Mouse (Mus musculus) G1E (cell line): ENCODE data around the gene Ppard. TPM values are rescaled to one million over a fixed set of nuclear protein-coding genes. Genes with fewer than 3 reads are reported as not detected.

Source experiments
- ATAC-seq: 2 replicates; pipeline ENCODE4 v1.8.0; 2016; ENCODE audit warnings: mild to moderate bottlenecking; ENCODE audit not compliant: insufficient number of reproducible peaks, poor library complexity, low FRiP score, severe bottlenecking; ENCODE audit errors: extremely low read depth
- DNase-seq: peaks from one replicate; pipeline ENCODE4 v3.0.0; 2012; ENCODE audit warnings: low spot score
- H3K27me3 ChIP-seq: 2 replicates; pipeline ENCODE4 v1.6.1; 2012; ENCODE audit warnings: mild to moderate bottlenecking, low read length, inconsistent platforms; ENCODE audit not compliant: insufficient read depth
- H3K36me3 ChIP-seq: replicated peaks from 2 replicates; pipeline ENCODE3; 2012; ENCODE audit warnings: mild to moderate bottlenecking, inconsistent platforms
- H3K4me1 ChIP-seq: 2 replicates; pipeline ENCODE4 v1.6.1; 2012; ENCODE audit warnings: low read depth, low read length, inconsistent platforms, mixed read lengths; ENCODE audit not compliant: insufficient read depth
- H3K4me3 ChIP-seq: 2 replicates; pipeline ENCODE4 v1.5.1; 2012; ENCODE audit warnings: low read depth, mild to moderate bottlenecking, inconsistent platforms, low read length, moderate library complexity, mixed read lengths
- H3K9me3 ChIP-seq: replicated peaks from 2 replicates; pipeline ENCODE4 v1.6.1; 2012; ENCODE audit warnings: inconsistent platforms
- CTCF ChIP-seq: IDR thresholded peaks from 2 replicates; pipeline ENCODE4 v1.5.1; 2012; ENCODE audit warnings: low read depth, low read length, inconsistent platforms, mixed read lengths
- GATA1 ChIP-seq: IDR thresholded peaks from 2 replicates; pipeline ENCODE4 v1.6.1; 2012; ENCODE audit warnings: borderline replicate concordance, low read length, inconsistent platforms, mixed read lengths
- GATA2 ChIP-seq: IDR thresholded peaks from 2 replicates; pipeline ENCODE4 v1.6.1; 2012; ENCODE audit warnings: low read depth, low read length, inconsistent platforms, borderline replicate concordance
- POLR2AphosphoS5 ChIP-seq: IDR thresholded peaks from 2 replicates; pipeline ENCODE4 v1.6.1; 2012; ENCODE audit warnings: low read depth, low read length, inconsistent platforms; ENCODE audit not compliant: insufficient replicate concordance
- TAL1 ChIP-seq: conservative IDR thresholded peaks from 2 replicates; pipeline ENCODE4 v1.6.1; 2012; ENCODE audit warnings: low read depth, low read length, inconsistent platforms, mixed read lengths
- polyA plus RNA-seq: library from polyadenylated mRNA; stranded (reverse); fragments of >175 nt; gene quantifications from 2 replicates; pipeline ENCODE4 v1.2.3, GENCODE M21; 2012
- total RNA-seq, 2 experiments: library from RNA; stranded (forward) in 1 of 2; stranded (reverse) in 1 of 2; fragments of 200-1000 nt in 1 of 2; fragments of >200 nt in 1 of 2; fragmentation: Nextera tagmentation in 1 of 2; gene quantifications; 2 replicates each; pipeline ENCODE4 v1.2.3; 2014 to 2017

The Ppard gene
- total and polyA plus RNA-seq, 3 experiments = 3.0 to 19.1 (median 17.8) TPM

DNA sequence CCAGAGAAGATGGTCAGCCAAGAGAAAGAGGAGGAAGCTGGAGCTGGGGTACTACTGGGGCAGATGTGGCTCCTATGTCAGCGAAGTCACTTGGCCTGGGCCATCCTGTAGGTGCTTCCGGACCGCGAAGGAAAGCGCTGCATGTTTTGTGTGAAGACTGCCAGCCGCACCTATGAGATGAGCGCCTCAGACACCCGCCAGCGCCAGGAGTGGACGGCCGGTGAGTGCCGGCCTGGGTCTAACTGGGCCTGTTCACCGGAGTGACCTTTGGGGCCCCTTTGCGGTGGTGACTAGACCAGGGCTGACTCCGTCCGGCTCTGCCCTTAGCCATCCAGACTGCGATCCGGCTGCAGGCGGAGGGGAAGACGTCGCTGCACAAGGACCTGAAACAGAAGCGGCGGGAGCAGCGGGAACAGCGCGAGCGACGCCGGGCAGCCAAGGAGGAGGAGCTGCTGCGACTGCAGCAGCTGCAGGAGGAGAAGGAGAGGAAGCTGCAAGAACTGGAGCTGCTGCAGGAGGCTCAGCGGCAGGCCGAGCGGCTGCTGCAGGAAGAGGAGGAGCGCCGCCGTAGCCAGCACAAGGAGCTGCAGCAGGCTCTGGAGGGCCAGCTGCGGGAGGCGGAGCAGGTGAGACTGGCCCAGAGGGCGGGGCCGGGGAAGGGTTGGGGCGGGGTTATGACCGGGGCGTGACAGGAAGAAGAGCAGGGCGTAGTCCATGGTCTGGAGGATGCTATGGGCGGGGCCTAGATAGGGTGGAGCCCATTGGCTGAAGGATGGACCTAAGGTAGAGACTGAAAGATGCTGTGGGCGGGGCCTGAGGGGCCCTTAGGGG, 8.7 kb upstream of the Ppard start:
- peaks cover 97% of the 10 kb centered on the region for H3K36me3 ChIP-seq
- TF ChIP-seq GATA1 (no peak), POLR2AphosphoS5 (no peak), GATA2 (no peak), CTCF (no peak), TAL1 (no peak)
- peak overlapping the region; percentile 64; the same call in 1 of the 2 replicates for H3K4me3 ChIP-seq
- DNase-seq = peak; percentile 83
- peak; percentile 88 for ATAC-seq
- no peaks in the 10 kb centered on the region; the same call in 1 of the 2 replicates for H3K27me3 ChIP-seq
- H3K9me3 ChIP-seq = no peaks in the 10 kb centered on the region
- H3K4me1 ChIP-seq = peaks cover 46% of the 10 kb centered on the region

DNA sequence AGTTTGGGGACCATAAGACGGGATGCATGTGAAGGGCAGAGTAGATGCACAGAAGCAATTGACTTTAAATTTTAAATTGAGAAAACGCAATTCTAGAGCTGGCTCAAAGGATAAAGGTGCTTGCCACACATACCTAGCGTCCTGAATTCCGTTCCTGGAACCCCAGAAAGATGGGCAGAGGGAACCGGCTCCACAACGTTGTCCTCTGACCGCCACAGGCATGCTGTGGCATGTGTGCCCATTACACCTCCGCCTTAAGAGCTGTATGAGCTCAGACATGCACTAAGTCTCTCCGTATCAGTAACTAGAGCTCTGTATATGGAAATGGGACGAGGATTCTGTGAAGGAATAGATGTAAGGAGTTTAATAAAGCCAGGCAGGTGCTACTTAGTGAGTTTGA, 7.9 kb upstream of the Ppard start:
- ATAC-seq (no peak), DNase-seq (no peak)
- Histone ChIP-seq H3K4me1 (peaks cover 44% of the 10 kb centered on the region), H3K27me3 (no peaks in the 10 kb centered on the region; the same call in 1 of the 2 replicates), H3K4me3 (no peak overlapping the region), H3K36me3 (peaks cover 98% of the 10 kb centered on the region), H3K9me3 (no peaks in the 10 kb centered on the region)
- no peak for TF ChIP-seq GATA2
- no peak for TF ChIP-seq TAL1
- TF ChIP-seq CTCF = no peak
- TF ChIP-seq POLR2AphosphoS5 = no peak
- no peak for TF ChIP-seq GATA1

DNA sequence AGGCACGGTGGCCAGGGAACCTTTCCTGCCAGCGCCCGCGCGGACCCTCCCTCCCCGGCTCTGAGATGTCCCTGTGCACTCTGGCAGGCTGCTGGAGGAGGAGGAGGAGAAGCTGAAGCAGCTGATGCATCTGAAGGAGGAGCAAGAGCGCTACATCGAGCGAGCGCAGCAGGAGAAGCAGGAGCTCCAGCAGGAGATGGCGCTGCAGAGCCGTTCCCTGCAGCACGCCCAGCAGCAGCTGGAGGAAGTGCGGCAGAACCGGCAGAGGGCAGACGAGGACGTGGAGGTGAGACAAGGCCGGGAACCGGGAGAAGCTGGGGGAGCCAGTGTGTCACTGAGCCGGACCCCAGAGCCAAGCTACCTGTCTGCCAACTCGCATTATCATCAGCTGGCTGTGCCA, 6.5 kb upstream of the Ppard start:
- DNase-seq (peak; percentile 79), ATAC-seq (peak; percentile 43; the same call in 1 of the 2 replicates)
- Histone ChIP-seq H3K4me3 (peak overlapping the region; percentile 13; the same call in 1 of the 2 replicates), H3K36me3 (peaks cover 98% of the 10 kb centered on the region), H3K27me3 (no peaks in the 10 kb centered on the region; the same call in 1 of the 2 replicates), H3K4me1 (peaks cover 40% of the 10 kb centered on the region), H3K9me3 (no peaks in the 10 kb centered on the region)
- TF ChIP-seq TAL1 = no peak
- peak; percentile 72 for TF ChIP-seq CTCF

DNA sequence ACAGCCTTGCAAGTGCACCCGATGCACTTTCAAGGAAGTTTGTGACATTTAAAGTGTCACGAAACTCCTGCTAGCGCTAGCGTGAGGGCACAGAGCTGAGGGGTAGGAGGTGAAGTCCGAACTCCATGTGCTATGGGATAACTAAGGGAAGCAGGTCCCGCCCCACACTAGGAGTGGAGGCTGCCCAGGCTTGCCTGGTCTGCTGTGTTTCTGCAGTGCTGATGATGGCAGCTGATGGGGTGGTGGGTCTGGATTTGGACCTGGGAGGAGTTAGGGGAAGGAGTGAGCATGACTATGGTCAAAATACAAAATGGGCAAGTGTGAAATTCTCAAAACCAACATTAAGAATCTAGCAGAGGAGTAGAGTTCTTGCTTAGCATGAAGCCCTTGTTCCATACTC, 2.0 kb upstream of the Ppard start:
- Histone ChIP-seq H3K36me3 (peaks cover 72% of the 10 kb centered on the region), H3K9me3 (no peaks in the 10 kb centered on the region), H3K4me1 (peaks cover 51% of the 10 kb centered on the region), H3K27me3 (no peaks in the 10 kb centered on the region; the same call in 1 of the 2 replicates), H3K4me3 (no peak overlapping the region)
- ATAC-seq (no peak), DNase-seq (no peak)
- TF ChIP-seq CTCF = no peak
- no peak for TF ChIP-seq TAL1
- TF ChIP-seq GATA1 = no peak
- no peak for TF ChIP-seq POLR2AphosphoS5
- no peak for TF ChIP-seq GATA2

DNA sequence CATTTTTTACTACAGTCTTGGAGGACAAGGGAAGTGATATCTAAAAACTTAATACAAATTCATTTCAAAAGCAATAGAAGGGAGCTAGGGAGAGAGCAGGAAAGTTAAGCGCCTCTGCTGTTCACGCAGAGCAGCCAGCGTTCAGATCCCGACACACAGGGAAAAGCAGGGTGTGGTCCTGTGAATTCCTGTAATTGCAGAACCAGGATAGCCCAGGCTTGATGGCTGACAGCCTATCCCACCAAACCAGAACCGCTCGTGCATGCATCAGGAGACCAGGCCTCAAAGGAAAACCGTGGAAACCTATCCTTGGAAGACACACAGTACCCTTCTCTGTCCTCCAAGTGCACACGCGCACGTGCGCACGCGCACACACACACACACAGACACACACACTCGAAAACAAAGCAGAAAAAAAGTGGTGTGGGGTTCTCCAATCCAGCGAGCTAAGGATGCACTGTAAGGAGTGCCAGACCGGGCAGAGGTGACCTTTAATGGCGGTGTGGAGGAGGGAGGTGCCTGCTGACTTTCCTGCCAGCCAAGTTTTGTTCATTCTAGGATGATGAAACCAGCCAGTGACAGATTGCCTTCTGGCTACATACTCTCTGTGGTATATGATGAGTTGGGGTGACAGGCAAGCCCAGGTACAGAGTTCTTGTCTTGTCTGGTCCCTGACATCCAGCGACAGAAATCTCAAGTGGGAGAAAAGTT, 1.3 kb upstream of the Ppard start:
- ATAC-seq = no peak
- H3K36me3 ChIP-seq = peaks cover 72% of the 10 kb centered on the region

DNA sequence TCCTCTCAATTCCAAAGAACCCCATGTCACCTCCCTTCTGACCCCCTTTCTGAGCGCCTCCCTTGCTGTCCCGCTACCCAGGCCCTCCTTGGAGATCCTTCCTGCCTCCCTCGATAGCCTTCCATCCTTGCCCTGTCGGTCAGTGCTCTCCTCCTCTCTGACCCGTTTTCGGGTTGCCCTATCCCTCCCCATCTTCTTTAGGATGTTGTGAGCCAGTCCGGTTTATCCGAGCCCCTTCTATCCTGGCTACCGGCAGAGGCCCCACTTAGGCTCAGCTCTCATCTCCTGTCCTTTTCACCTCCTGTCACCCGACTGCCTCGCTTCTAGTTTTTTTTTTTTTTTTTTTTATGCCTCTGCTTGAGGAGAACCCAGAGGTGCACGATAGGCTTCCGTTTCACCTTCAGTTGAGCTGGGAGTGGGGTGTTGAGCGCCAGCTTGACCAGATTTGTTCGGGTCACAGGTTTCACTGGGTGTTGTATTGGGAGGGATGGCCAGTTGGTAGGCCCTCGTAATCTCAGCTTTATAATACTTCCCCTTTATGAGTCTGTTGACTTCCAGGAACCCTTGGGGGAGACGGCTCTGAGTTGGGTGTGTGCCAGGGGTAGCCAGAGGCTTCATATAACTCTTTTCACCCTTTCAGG, 711 bp downstream of the Ppard start:
- no peaks in the 10 kb centered on the region; the same call in 1 of the 2 replicates for H3K27me3 ChIP-seq
- no peaks in the 10 kb centered on the region for H3K9me3 ChIP-seq
- H3K4me3 ChIP-seq = peak overlapping the region; percentile 84
- peaks cover 62% of the 10 kb centered on the region for H3K4me1 ChIP-seq
- TF ChIP-seq TAL1 = no peak
- no peak for TF ChIP-seq CTCF
- TF ChIP-seq POLR2AphosphoS5 = no peak
- TF ChIP-seq GATA1 = no peak
- no peak for TF ChIP-seq GATA2
- ATAC-seq (no peak; the same call in 1 of the 2 replicates), DNase-seq (peak; percentile 68)
- H3K36me3 ChIP-seq = peaks cover 72% of the 10 kb centered on the region

More for the DNA sequence above, 1.3 kb upstream of the Ppard start:
- no peak for DNase-seq
- TF ChIP-seq GATA2 = no peak
- TF ChIP-seq POLR2AphosphoS5 = no peak
- no peak for TF ChIP-seq TAL1
- TF ChIP-seq GATA1 = no peak
- H3K27me3 ChIP-seq = no peaks in the 10 kb centered on the region; the same call in 1 of the 2 replicates
- H3K4me1 ChIP-seq = peaks cover 49% of the 10 kb centered on the region
- H3K4me3 ChIP-seq = no peak overlapping the region
- no peaks in the 10 kb centered on the region for H3K9me3 ChIP-seq
